Mouse (Mus musculus): ENCODE data around the gene Pja2.

DNA sequence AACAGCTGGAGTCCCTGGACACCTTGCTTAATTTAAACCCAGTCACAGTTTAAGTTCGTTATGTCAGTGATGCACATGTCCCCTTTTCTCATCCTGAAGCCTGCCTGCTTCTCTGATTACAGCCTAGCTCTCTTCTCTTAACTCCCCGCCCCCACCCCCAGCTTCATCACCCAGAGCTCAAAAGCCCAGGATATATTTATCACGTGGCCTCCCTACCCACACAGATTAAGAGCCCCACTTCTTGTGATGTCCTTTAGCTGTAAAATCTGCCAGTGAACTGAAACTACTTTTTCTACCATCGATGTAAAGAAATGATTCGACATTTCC, 1.0 kb upstream of the Pja2 start:
- TF ChIP-seq POLR2A (IDR thresholded peaks at IDR 0.05; ENCODE audit: insufficient read depth, low read depth, low read length) (no peak), CTCF (IDR thresholded peaks at IDR 0.05; ENCODE audit: insufficient read depth, low read depth, low read length) (no peak)

Data from olfactory bulb, adult 2 months (tissue).